ENCODE assay signal across 1 mouse cellular context in the genomic region with DNA sequence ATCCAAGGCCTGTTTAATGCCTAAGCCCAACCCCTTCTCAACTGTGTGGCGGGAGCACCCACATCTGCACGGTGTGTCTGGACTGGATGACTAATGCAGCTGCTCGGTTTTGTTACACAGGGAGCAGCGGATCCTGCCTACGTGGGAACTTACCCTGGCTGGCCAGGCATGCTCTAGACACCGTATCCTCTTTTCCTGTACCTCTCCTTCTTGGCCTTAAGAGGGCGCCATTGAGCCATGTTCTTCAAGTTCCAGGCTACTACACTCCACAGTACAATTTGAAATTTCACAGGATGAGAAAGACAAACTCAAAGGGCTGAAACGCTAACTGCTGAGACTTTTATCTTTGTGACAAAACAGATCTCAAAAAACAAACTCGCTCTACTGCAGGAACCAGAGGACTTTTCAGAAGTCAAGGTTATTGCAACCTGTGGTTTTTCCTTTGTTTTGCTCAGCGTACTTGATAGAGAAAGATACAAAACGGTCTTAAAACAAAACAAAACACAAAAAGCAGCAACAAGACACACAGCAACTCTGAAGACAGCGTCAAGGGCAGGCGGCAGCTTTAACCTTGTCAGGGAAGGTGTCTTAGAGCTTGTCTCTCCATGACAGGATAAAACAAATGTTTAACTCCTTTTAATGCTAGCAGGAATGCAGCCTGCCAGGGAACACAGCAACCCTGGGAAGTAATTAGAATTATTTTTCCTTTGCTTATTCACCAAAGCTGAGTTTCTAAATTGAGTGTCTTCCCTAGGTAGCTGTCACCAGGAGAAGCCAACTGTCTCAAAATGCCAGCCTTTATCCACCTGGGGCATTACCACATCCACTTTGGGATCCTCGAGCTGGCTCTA.
TF ChIP-seq lines count a peak whose summit lies in the region.

No protein-coding gene starts in this region.

TF ChIP-seq in CH12.LX, 34 proteins besides CTCF, POLR2A, EP300 and RAD21:
- TF ChIP-seq USF2 (conservative IDR thresholded peaks at IDR 0.05; ENCODE audit: low read depth, low read length) (no peak), NELFE (IDR thresholded peaks at IDR 0.05; ENCODE audit: low read depth, low read length) (0 out of 2 replicates have a peak, but pooled peaks have one; percentile 27), ZMIZ1 (IDR thresholded peaks at IDR 0.05; ENCODE audit: low read depth, low read length) (no peak), SMC3 (IDR thresholded peaks at IDR 0.05; ENCODE audit: low read depth, low read length) (peak; percentile 99), ZC3H11A (IDR thresholded peaks at IDR 0.05; ENCODE audit: low read depth, low read length) (peak; percentile 97)
